In the genomic region with DNA sequence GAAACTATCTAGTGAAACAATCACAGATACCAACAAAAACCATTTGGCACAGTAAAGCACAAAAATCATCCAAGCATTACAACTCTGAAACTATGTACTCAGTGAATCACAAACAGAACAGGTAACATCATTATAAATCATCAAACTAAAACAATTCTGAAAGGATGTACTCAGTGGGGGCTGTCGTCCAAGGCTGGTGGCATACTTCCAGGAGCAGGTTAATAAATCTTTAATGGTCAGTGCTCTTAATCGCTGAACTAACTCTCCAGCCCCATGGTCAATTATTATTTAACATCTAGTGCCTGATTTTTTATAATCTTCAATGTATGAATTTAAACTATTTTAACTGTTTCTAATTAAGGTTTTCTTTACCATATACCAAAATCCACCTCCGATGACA, we compare ENCODE assay signal across 13 mouse cellular contexts. TPM values are rescaled to one million over a fixed set of nuclear protein-coding genes. Genes with fewer than 3 reads are reported as not detected.
"Had no signal": no experiment of that assay in that cellular context is flagged by ENCODE, and none has a peak within 500 bp of the region (broad histone marks: within the 10 kb centered on the region; RNA-seq: fewer than 3 reads in every experiment).

No protein-coding gene starts in this region.

RNA-seq across cellular contexts. Expression of a gene that starts 20.9 kb away (rescaled TPM):
- total RNA-seq: megakaryocyte progenitor cell, adult 5-6 weeks; megakaryocyte-erythroid progenitor cell, adult 5-6 weeks; midbrain, postnatal 0 days had no signal
- polyA plus RNA-seq: limb, embryonic 10.5 days; limb, embryonic 13.5 days; liver, embryonic 13.5 days; lung, adult 2 months; lung, embryonic 16.5 days; midbrain, embryonic 11.5 days; midbrain, embryonic 14.5 days; midbrain, postnatal 0 days; neural tube, embryonic 11.5 days; neural tube, embryonic 14.5 days; spleen, adult 2 months had no signal
